Mouse (Mus musculus) kidney, adult 2 months (tissue): ENCODE data around the gene Ebf4.

ENCODE experiments used
- CTCF ChIP-seq: fragments of 200-500 bp; conservative IDR thresholded peaks from 2 replicates; pipeline ENCODE4 v1.5.1; 2011; ENCODE audit warnings: low read depth, mild to moderate bottlenecking, control low read depth, low read length, moderate library complexity, mixed read lengths; ENCODE audit not compliant: insufficient read depth, insufficient read length
- POLR2A ChIP-seq: fragments of 200-500 bp; IDR thresholded peaks from one replicate; pipeline ENCODE4 v1.6.1; 2011; ENCODE audit warnings: low read depth, low read length, control low read depth

- no peak for TF ChIP-seq POLR2A
- TF ChIP-seq CTCF, result no peak
Measured at GRCm38 (mm10) chr2:130274862-130275261, 20.1 kb upstream of the Ebf4 start.
